Comparison of ENCODE assay signal across 11 mouse cellular contexts in genomic region chr12:16231093-16231492, GRCm38 (mm10).
DNase-seq lines count a peak whose midpoint lies in the region; ATAC-seq and TF ChIP-seq lines count a peak whose summit lies in the region.
"Had no signal": no experiment of that assay in that cellular context is flagged by ENCODE, and none has a peak within 500 bp of the region (broad histone marks: within the 10 kb centered on the region; RNA-seq: fewer than 3 reads in every experiment).

No protein-coding gene starts in this region.

- 0 out of 2 replicates have a peak, but pooled peaks have one; percentile 5 for TF ChIP-seq CTCF in lung, adult 2 months (IDR thresholded peaks at IDR 0.05; ENCODE audit: insufficient read depth, low read length)
- 0 out of 2 replicates have a peak, but pooled peaks have one; percentile 11 for TF ChIP-seq CTCF in cortical plate, adult 2 months (IDR thresholded peaks at IDR 0.05; ENCODE audit: extremely low read depth, insufficient read depth, low read length)

- ATAC-seq in embryonic facial prominence, embryonic 15.5 days (ENCODE audit: insufficient number of reproducible peaks, low FRiP score, low TSS enrichment, low read depth) = no peak
- ATAC-seq: forebrain, embryonic 15.5 days had no signal

- H3K4me3 ChIP-seq in embryonic facial prominence, embryonic 15.5 days (replicated peaks) = no peak overlapping the region
- H3K4me3 ChIP-seq in embryonic facial prominence, embryonic 10.5 days = no peak overlapping the region
- H3K4me3 ChIP-seq in lung, adult 2 months (replicated peaks; ENCODE audit: extremely low read depth, low read depth, low read length) = no peak overlapping the region
- no peak overlapping the region for H3K4me3 ChIP-seq in cortical plate, adult 2 months (ENCODE audit: insufficient read depth, low read length)
- H3K4me3 ChIP-seq: forebrain, embryonic 15.5 days had no signal

- H3K4me2 ChIP-seq in embryonic facial prominence, embryonic 15.5 days (replicated peaks) = no peak overlapping the region
- H3K4me2 ChIP-seq: forebrain, embryonic 15.5 days had no signal

- H3K9me3 ChIP-seq in embryonic facial prominence, embryonic 15.5 days (replicated peaks) = no peaks in the 10 kb centered on the region
- H3K9me3 ChIP-seq in embryonic facial prominence, embryonic 10.5 days = no peaks in the 10 kb centered on the region
- H3K9me3 ChIP-seq: forebrain, embryonic 15.5 days had no signal

- no peak overlapping the region for H3K9ac ChIP-seq in embryonic facial prominence, embryonic 15.5 days
- H3K9ac ChIP-seq: forebrain, embryonic 15.5 days had no signal

- no peaks in the 10 kb centered on the region for H3K4me1 ChIP-seq in embryonic facial prominence, embryonic 15.5 days
- H3K4me1 ChIP-seq in embryonic facial prominence, embryonic 10.5 days = no peaks in the 10 kb centered on the region
- H3K4me1 ChIP-seq in lung, adult 2 months (ENCODE audit: control insufficient read depth, insufficient read depth, low read length) = no peaks in the 10 kb centered on the region
- peaks cover 2% of the 10 kb centered on the region; the same call in 1 of the 2 replicates for H3K4me1 ChIP-seq in cortical plate, adult 2 months (ENCODE audit: control insufficient read depth, insufficient read depth, low read length)
- H3K4me1 ChIP-seq: forebrain, embryonic 15.5 days had no signal

- H3K27ac ChIP-seq in embryonic facial prominence, embryonic 15.5 days (replicated peaks) = 0 out of 2 replicates have a peak overlapping the region, but pooled peaks have one; percentile 28
- no peak overlapping the region for H3K27ac ChIP-seq in embryonic facial prominence, embryonic 10.5 days (replicated peaks)
- H3K27ac ChIP-seq in cortical plate, adult 2 months (ENCODE audit: insufficient read depth, low read length) = no peak overlapping the region
- H3K27ac ChIP-seq: forebrain, embryonic 15.5 days; macrophage had no signal

- no peaks in the 10 kb centered on the region for H3K36me3 ChIP-seq in embryonic facial prominence, embryonic 15.5 days
- no peaks in the 10 kb centered on the region for H3K36me3 ChIP-seq in embryonic facial prominence, embryonic 10.5 days (replicated peaks)
- H3K36me3 ChIP-seq: forebrain, embryonic 15.5 days had no signal

- TF ChIP-seq POLR2A in lung, adult 2 months (IDR thresholded peaks at IDR 0.05; ENCODE audit: borderline replicate concordance, extremely low read depth, low read depth, low read length) = no peak
- TF ChIP-seq POLR2A in cortical plate, adult 2 months (IDR thresholded peaks at IDR 0.05; ENCODE audit: extremely low read depth, insufficient read depth, low read length) = no peak

- 64% methylated on average over 2 of the region's 2 CpGs for WGBS in embryonic facial prominence, embryonic 15.5 days
- 90% methylated on average over 2 of the region's 2 CpGs for WGBS in embryonic facial prominence, embryonic 10.5 days
- 77% methylated on average over 2 of the region's 2 CpGs for WGBS in lung, adult 2 months

- DNase-seq in embryonic facial prominence, embryonic 10.5 days (ENCODE audit: low spot score) = no peak
- no peak for DNase-seq in lung, adult 2 months
- DNase-seq in lung, postnatal 36 days = no peak
- DNase-seq in thymus, postnatal 10 days (ENCODE audit: low spot score in 2 of 2) = peak; percentile 29 to 43
- DNase-seq in cerebellum, adult 9-10 months = no peak
- no peak for DNase-seq in urinary bladder, postnatal 4 days (ENCODE audit: low spot score in 2 of 2)
- DNase-seq: kidney, adult 18-20 months had no signal

- H3K27me3 ChIP-seq in embryonic facial prominence, embryonic 15.5 days = no peaks in the 10 kb centered on the region
- H3K27me3 ChIP-seq in embryonic facial prominence, embryonic 10.5 days (replicated peaks; ENCODE audit: low read depth, poor library complexity, severe bottlenecking) = no peaks in the 10 kb centered on the region
- H3K27me3 ChIP-seq: forebrain, embryonic 15.5 days had no signal

Comparison
In these comparisons a context has a peak if more than half of its experiments do, and no peak if none do; other contexts are left out.
1. DNase-seq: peak in thymus, postnatal 10 days (2 of 2); none in embryonic facial prominence, embryonic 10.5 days (single experiment), lung, adult 2 months (single experiment), lung, postnatal 36 days (single experiment), cerebellum, adult 9-10 months (single experiment) and urinary bladder, postnatal 4 days (0 of 2).